8 mouse cellular contexts compared by ENCODE assay signal in the genomic region with DNA sequence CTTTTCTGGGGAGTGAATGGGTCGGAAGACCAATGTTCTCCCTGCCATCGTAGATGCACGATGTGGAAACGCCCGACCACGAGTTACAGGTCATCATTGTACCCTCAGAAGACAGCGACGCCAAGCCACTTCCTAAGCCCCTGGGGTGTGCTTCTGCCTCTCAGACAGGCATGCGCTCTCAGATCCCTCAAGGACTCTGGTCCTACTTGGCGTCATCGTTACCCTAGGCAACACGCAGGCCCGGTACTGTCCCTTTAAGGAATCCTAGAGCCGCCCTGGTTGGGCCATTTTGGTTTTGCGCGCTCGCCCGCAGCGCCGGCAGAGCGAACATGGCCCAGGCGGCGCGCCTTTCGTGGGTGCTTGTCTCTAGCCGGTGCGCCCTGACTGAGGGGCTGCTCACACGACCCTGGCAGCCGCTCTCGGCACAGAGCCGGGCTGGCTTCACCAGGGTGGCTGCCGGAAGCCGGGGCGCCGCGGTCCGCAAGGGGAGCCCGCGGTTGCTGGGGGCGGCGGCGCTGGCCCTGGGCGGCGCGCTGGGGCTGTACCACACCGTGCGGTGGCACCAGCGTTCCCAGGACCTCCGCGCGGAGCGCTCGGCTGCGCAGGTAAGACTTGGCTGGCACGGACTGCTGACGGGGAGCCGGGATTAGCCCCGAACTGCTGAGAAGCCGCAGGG. TPM values are rescaled to one million over a fixed set of nuclear protein-coding genes. Genes with fewer than 3 reads are reported as not detected.
DNase-seq lines count a peak whose midpoint lies in the region; ATAC-seq and TF ChIP-seq lines count a peak whose summit lies in the region.

No protein-coding gene starts in this region.

- no peak; a peak in 1 of 4 replicates for TF ChIP-seq CTCF in CH12.LX (conservative IDR thresholded peaks at IDR 0.05 in 1 of 2, IDR thresholded peaks at IDR 0.05 in 1 of 2; ENCODE audit: low read depth in 2 of 2, low read length in 2 of 2)

- TF ChIP-seq RAD21 in CH12.LX (IDR thresholded peaks at IDR 0.05; ENCODE audit: low read depth, low read length): no peak

- H3K4me1 ChIP-seq in CH12.LX (ENCODE audit: control insufficient read depth in 1 of 2, insufficient read depth in 2 of 2): peaks cover 7 to 14% of the 10 kb centered on the region in 2 experiments; a peak in 3 of 4 replicates
- H3K4me1 ChIP-seq in forebrain, embryonic 10.5 days: peaks cover 33% of the 10 kb centered on the region
- peaks cover 14% of the 10 kb centered on the region for H3K4me1 ChIP-seq in heart, embryonic 16.5 days (ENCODE audit: control insufficient read depth, insufficient read depth, low read length)
- H3K4me1 ChIP-seq in liver, embryonic 13.5 days (replicated peaks): peaks cover 46% of the 10 kb centered on the region
- H3K4me1 ChIP-seq in stomach, embryonic 14.5 days (ENCODE audit: control insufficient read depth, insufficient read depth, low read length): peaks cover 6% of the 10 kb centered on the region; the same call in 1 of the 2 replicates

- peak; percentile 93 for ATAC-seq in heart, embryonic 16.5 days (replicated peaks; ENCODE audit: extremely low read depth, insufficient read depth, low FRiP score)
- ATAC-seq in liver, embryonic 13.5 days (ENCODE audit: low read depth): peak; percentile 85
- ATAC-seq in stomach, embryonic 14.5 days (ENCODE audit: insufficient number of reproducible peaks, insufficient read depth, low FRiP score, low read depth): peak; percentile 94

- H3K27ac ChIP-seq in CH12.LX (ENCODE audit: insufficient read depth, low read depth): peak overlapping the region; percentile 50
- H3K27ac ChIP-seq in forebrain, embryonic 10.5 days: peak overlapping the region; percentile 90
- peak overlapping the region; percentile 90 for H3K27ac ChIP-seq in heart, embryonic 16.5 days (ENCODE audit: low read length)
- peak overlapping the region; percentile 79 for H3K27ac ChIP-seq in liver, embryonic 13.5 days
- peak overlapping the region; percentile 84 for H3K27ac ChIP-seq in stomach, embryonic 14.5 days (ENCODE audit: low read length)

- H3K9me3 ChIP-seq in CH12.LX (replicated peaks; ENCODE audit: low read length): peaks cover 4% of the 10 kb centered on the region
- peaks cover 4% of the 10 kb centered on the region; the same call in 1 of the 2 replicates for H3K9me3 ChIP-seq in forebrain, embryonic 10.5 days
- H3K9me3 ChIP-seq in heart, embryonic 16.5 days (replicated peaks; ENCODE audit: control insufficient read depth, low read length): no peaks in the 10 kb centered on the region
- no peaks in the 10 kb centered on the region for H3K9me3 ChIP-seq in liver, embryonic 13.5 days (replicated peaks)
- H3K9me3 ChIP-seq in stomach, embryonic 14.5 days (ENCODE audit: control insufficient read depth, low read depth, low read length): no peaks in the 10 kb centered on the region

- DNase-seq in CH12.LX (ENCODE audit: extremely low read depth): peak; percentile 95
- DNase-seq in c-Kit-positive CD71-negative TER-119-negative erythroid progenitor cells, embryonic 14.5 days (ENCODE audit: low read depth): peak; percentile 82
- DNase-seq in forebrain, embryonic 10.5 days (ENCODE audit: extremely low spot score, low spot score): peak; percentile 90
- DNase-seq in kidney, postnatal 25 days: peak; percentile 94 to 97
- DNase-seq in liver, embryonic 13.5 days: peak; percentile 77
- peak; percentile 84 to 87 for DNase-seq in natural killer cell, adult 2 months (ENCODE audit: low spot score in 2 of 2)

- peak overlapping the region; percentile 77 to 92 (median 82) for H3K4me3 ChIP-seq in CH12.LX (replicated peaks in 1 of 3; ENCODE audit: low read depth in 2 of 3, low read length in 2 of 3, poor library complexity in 1 of 3)
- peak overlapping the region; percentile 80 for H3K4me3 ChIP-seq in forebrain, embryonic 10.5 days
- peak overlapping the region; percentile 87 for H3K4me3 ChIP-seq in heart, embryonic 16.5 days (ENCODE audit: low read length)
- peak overlapping the region; percentile 88 for H3K4me3 ChIP-seq in liver, embryonic 13.5 days (replicated peaks)
- H3K4me3 ChIP-seq in stomach, embryonic 14.5 days (ENCODE audit: low read depth, low read length): peak overlapping the region; percentile 80

- peak overlapping the region; percentile 74 for H3K9ac ChIP-seq in CH12.LX (ENCODE audit: insufficient read depth, low read depth)
- peak overlapping the region; percentile 91 for H3K9ac ChIP-seq in heart, embryonic 16.5 days (ENCODE audit: low read length)
- H3K9ac ChIP-seq in liver, embryonic 13.5 days: peak overlapping the region; percentile 87
- peak overlapping the region; percentile 70 for H3K9ac ChIP-seq in stomach, embryonic 14.5 days (replicated peaks; ENCODE audit: low read depth, low read length)

- H3K27me3 ChIP-seq in CH12.LX (replicated peaks): peaks cover 23% of the 10 kb centered on the region
- no peaks in the 10 kb centered on the region for H3K27me3 ChIP-seq in forebrain, embryonic 10.5 days (ENCODE audit: poor library complexity, severe bottlenecking)
- no peaks in the 10 kb centered on the region for H3K27me3 ChIP-seq in heart, embryonic 16.5 days (ENCODE audit: control insufficient read depth, insufficient read depth, low read length)
- H3K27me3 ChIP-seq in liver, embryonic 13.5 days: no peaks in the 10 kb centered on the region
- no peaks in the 10 kb centered on the region for H3K27me3 ChIP-seq in stomach, embryonic 14.5 days (ENCODE audit: control insufficient read depth, insufficient read depth, low read length)

- dilution Hi-C loops in CH12.LX (cut with MboI; ENCODE audit: extremely low pct_ligation_motif_present, extremely low pct_unique_long_range_greater_than_20kb, low sequenced_read_pairs): no loop called here

- no peak for TF ChIP-seq EP300 in CH12.LX (IDR thresholded peaks at IDR 0.05; ENCODE audit: low read length)

- peak overlapping the region; percentile 76 for H3K4me2 ChIP-seq in CH12.LX (ENCODE audit: insufficient read depth, low read depth, poor library complexity, severe bottlenecking)
- peak overlapping the region; percentile 91 for H3K4me2 ChIP-seq in heart, embryonic 16.5 days (ENCODE audit: low read depth, low read length)
- peak overlapping the region; percentile 95 for H3K4me2 ChIP-seq in liver, embryonic 13.5 days
- H3K4me2 ChIP-seq in stomach, embryonic 14.5 days (replicated peaks; ENCODE audit: low read depth, low read length): peak overlapping the region; percentile 95

- peak; percentile 69 for TF ChIP-seq POLR2A in CH12.LX (IDR thresholded peaks at IDR 0.05; ENCODE audit: low read depth, low read length)

- no peaks in the 10 kb centered on the region for H3K79me2 ChIP-seq in CH12.LX (replicated peaks; ENCODE audit: control insufficient read depth, extremely low read depth, insufficient read depth, poor library complexity, severe bottlenecking)

- in situ Hi-C loops in CH12.LX (cut with MboI; ENCODE audit: low pct_ligation_motif_present, low pct_unique_long_range_greater_than_20kb, low sequenced_read_pairs): loop anchor here (5.0 kb wide), 1 partner anchor 166 kb away; no protein-coding TSS in a partner anchor

- peaks cover 8 to 26% of the 10 kb centered on the region in 2 experiments for H3K36me3 ChIP-seq in CH12.LX (replicated peaks in 1 of 2; ENCODE audit: control insufficient read depth in 1 of 2, insufficient read depth in 1 of 2, low read length in 1 of 2)
- H3K36me3 ChIP-seq in forebrain, embryonic 10.5 days (replicated peaks): peaks cover 28% of the 10 kb centered on the region
- peaks cover 6% of the 10 kb centered on the region for H3K36me3 ChIP-seq in heart, embryonic 16.5 days (ENCODE audit: control insufficient read depth, insufficient read depth)
- peaks cover 20% of the 10 kb centered on the region for H3K36me3 ChIP-seq in liver, embryonic 13.5 days
- peaks cover 5% of the 10 kb centered on the region; the same call in 1 of the 2 replicates for H3K36me3 ChIP-seq in stomach, embryonic 14.5 days (ENCODE audit: control insufficient read depth, insufficient read depth, low read length)

- WGBS in forebrain, embryonic 10.5 days: under 1% methylated on average over 59 of the region's 59 CpGs
- WGBS in heart, embryonic 16.5 days: under 1% methylated on average over 59 of the region's 59 CpGs
- WGBS in liver, embryonic 13.5 days (ENCODE audit: insufficient replicate concordance): 0% methylated on average over 59 of the region's 59 CpGs
- under 1% methylated on average over 59 of the region's 59 CpGs for WGBS in stomach, embryonic 14.5 days

RNA-seq across cellular contexts. Expression of gene Ptges2, which starts 0.4 kb away (rescaled TPM):
- total RNA-seq in CH12.LX (2012; rRNA removed) (19.6 and 21.3 TPM in 2 replicates), CH12.LX (2014; rRNA removed) (14.7 and 17.1 TPM in 2 replicates)
- 19.5 and 20.3 TPM in 2 replicates for polyA plus RNA-seq in CH12.LX (2012; ENCODE audit: insufficient read length, low read depth)
- polyA plus RNA-seq in forebrain, embryonic 10.5 days (2016; fragmentation: Nextera tagmentation; extraction: Ambion mirVana): 23.8 and 26.4 TPM in 2 replicates
- 44.2 and 50.7 TPM in 2 replicates for polyA plus RNA-seq in heart, embryonic 16.5 days (2015; fragmentation: Nextera tagmentation; extraction: Ambion mirVana)
- polyA plus RNA-seq in liver, embryonic 13.5 days (2015; fragmentation: Nextera tagmentation; extraction: Ambion mirVana): 14.1 and 15.5 TPM in 2 replicates
- 28.1 and 30.5 TPM in 2 replicates for polyA plus RNA-seq in stomach, embryonic 14.5 days (2014; fragmentation: Nextera tagmentation; extraction: Ambion mirVana)

RNA-seq across cellular contexts. Expression of gene Lcn2, which starts 8.0 kb away (rescaled TPM):
- total RNA-seq in CH12.LX (2012; rRNA removed) (not detected in 2 replicates), CH12.LX (2014; rRNA removed) (not detected in 2 replicates)
- polyA plus RNA-seq in CH12.LX (2012; ENCODE audit: insufficient read length, low read depth): not detected in 2 replicates
- polyA plus RNA-seq in forebrain, embryonic 10.5 days (2016; fragmentation: Nextera tagmentation; extraction: Ambion mirVana): not detected in 2 replicates
- 1.9 and 2.5 TPM in 2 replicates for polyA plus RNA-seq in heart, embryonic 16.5 days (2015; fragmentation: Nextera tagmentation; extraction: Ambion mirVana)
- polyA plus RNA-seq in liver, embryonic 13.5 days (2015; fragmentation: Nextera tagmentation; extraction: Ambion mirVana): 18.0 and 22.8 TPM in 2 replicates
- 3.7 and 6.8 TPM in 2 replicates for polyA plus RNA-seq in stomach, embryonic 14.5 days (2014; fragmentation: Nextera tagmentation; extraction: Ambion mirVana)

RNA-seq across cellular contexts. Expression of gene 1110008P14Rik, which starts 14.3 kb away (rescaled TPM):
- total RNA-seq in CH12.LX (2012; rRNA removed) (32.4 and 41.2 TPM in 2 replicates), CH12.LX (2014; rRNA removed) (20.2 and 27.8 TPM in 2 replicates)
- polyA plus RNA-seq in CH12.LX (2012; ENCODE audit: insufficient read length, low read depth): 16.8 and 24.3 TPM in 2 replicates
- 36.3 and 37.5 TPM in 2 replicates for polyA plus RNA-seq in forebrain, embryonic 10.5 days (2016; fragmentation: Nextera tagmentation; extraction: Ambion mirVana)
- 46.3 and 46.5 TPM in 2 replicates for polyA plus RNA-seq in heart, embryonic 16.5 days (2015; fragmentation: Nextera tagmentation; extraction: Ambion mirVana)
- polyA plus RNA-seq in liver, embryonic 13.5 days (2015; fragmentation: Nextera tagmentation; extraction: Ambion mirVana): 35.3 and 39.2 TPM in 2 replicates
- 35.0 and 46.3 TPM in 2 replicates for polyA plus RNA-seq in stomach, embryonic 14.5 days (2014; fragmentation: Nextera tagmentation; extraction: Ambion mirVana)

RNA-seq across cellular contexts. Expression of gene Dnm1, which starts 42.9 kb away (rescaled TPM):
- 0.13 and 0.25 TPM in 2 replicates for total RNA-seq in CH12.LX (2012; rRNA removed)
- total RNA-seq in CH12.LX (2014; rRNA removed): not detected in 2 replicates
- polyA plus RNA-seq in CH12.LX (2012; ENCODE audit: insufficient read length, low read depth): 0.20 TPM in 1 of 2 replicates, not detected in the other
- polyA plus RNA-seq in forebrain, embryonic 10.5 days (2016; fragmentation: Nextera tagmentation; extraction: Ambion mirVana): 7.8 and 9.7 TPM in 2 replicates
- 2.4 and 2.7 TPM in 2 replicates for polyA plus RNA-seq in heart, embryonic 16.5 days (2015; fragmentation: Nextera tagmentation; extraction: Ambion mirVana)
- 0.65 and 0.81 TPM in 2 replicates for polyA plus RNA-seq in liver, embryonic 13.5 days (2015; fragmentation: Nextera tagmentation; extraction: Ambion mirVana)
- polyA plus RNA-seq in stomach, embryonic 14.5 days (2014; fragmentation: Nextera tagmentation; extraction: Ambion mirVana): 20.5 and 22.6 TPM in 2 replicates

RNA-seq across cellular contexts. Expression of gene Ciz1, which starts 44.0 kb away (rescaled TPM):
- total RNA-seq in CH12.LX (2012; rRNA removed) (14.1 and 20.4 TPM in 2 replicates), CH12.LX (2014; rRNA removed) (8.1 and 8.2 TPM in 2 replicates)
- 47.0 and 47.3 TPM in 2 replicates for polyA plus RNA-seq in CH12.LX (2012; ENCODE audit: insufficient read length, low read depth)
- 57.7 and 70.3 TPM in 2 replicates for polyA plus RNA-seq in forebrain, embryonic 10.5 days (2016; fragmentation: Nextera tagmentation; extraction: Ambion mirVana)
- 36.7 and 38.4 TPM in 2 replicates for polyA plus RNA-seq in heart, embryonic 16.5 days (2015; fragmentation: Nextera tagmentation; extraction: Ambion mirVana)
- 14.8 and 21.1 TPM in 2 replicates for polyA plus RNA-seq in liver, embryonic 13.5 days (2015; fragmentation: Nextera tagmentation; extraction: Ambion mirVana)
- polyA plus RNA-seq in stomach, embryonic 14.5 days (2014; fragmentation: Nextera tagmentation; extraction: Ambion mirVana): 44.7 and 45.4 TPM in 2 replicates

Comparison
In these comparisons a context has a peak if more than half of its experiments do, and no peak if none do; other contexts are left out.
1. Peak in every context shown above with its lines: DNase-seq, ATAC-seq, H3K4me3 ChIP-seq and H3K27ac ChIP-seq.